In genomic region chr7:79345902-79346301, GRCm38 (mm10) we compare ENCODE assay signal across 9 mouse cellular contexts. TPM values are rescaled to one million over a fixed set of nuclear protein-coding genes. Genes with fewer than 3 reads are reported as not detected.
DNase-seq lines count a peak whose midpoint lies in the region; ATAC-seq and TF ChIP-seq lines count a peak whose summit lies in the region.
"Had no signal": no experiment of that assay in that cellular context is flagged by ENCODE, and none has a peak within 500 bp of the region (broad histone marks: within the 10 kb centered on the region; RNA-seq: fewer than 3 reads in every experiment).

No protein-coding gene starts in this region.

- no peak overlapping the region for H3K4me3 ChIP-seq in forebrain, embryonic 10.5 days
- no peak overlapping the region for H3K4me3 ChIP-seq in forebrain, embryonic 16.5 days (replicated peaks; ENCODE audit: low read length)
- H3K4me3 ChIP-seq in midbrain, embryonic 14.5 days (replicated peaks; ENCODE audit: low read depth, low read length): no peak overlapping the region
- H3K4me3 ChIP-seq in midbrain, embryonic 15.5 days: no peak overlapping the region
- no peak overlapping the region for H3K4me3 ChIP-seq in lung, adult 2 months (replicated peaks; ENCODE audit: extremely low read depth, low read depth, low read length)
- H3K4me3 ChIP-seq: hindbrain, embryonic 15.5 days had no signal

- no peak for ATAC-seq in forebrain, embryonic 16.5 days
- no peak for ATAC-seq in midbrain, embryonic 14.5 days (ENCODE audit: low FRiP score, low TSS enrichment)
- no peak for ATAC-seq in midbrain, embryonic 15.5 days (replicated peaks)

- peak; percentile 46 for DNase-seq in forebrain, embryonic 10.5 days (ENCODE audit: extremely low spot score, low spot score)
- DNase-seq in midbrain, embryonic 14.5 days: peak; percentile 65
- DNase-seq in adrenal gland, postnatal 36 days: peak; percentile 65 to 69
- peak; percentile 29 to 73 for DNase-seq in heart, postnatal 14 days
- DNase-seq in lung, adult 2 months: peak; percentile 62
- peak; percentile 59 for DNase-seq in splenic B cell, adult 2 months (ENCODE audit: low read depth, low spot score)

- peaks cover 61% of the 10 kb centered on the region for H3K36me3 ChIP-seq in forebrain, embryonic 10.5 days (replicated peaks)
- H3K36me3 ChIP-seq in forebrain, embryonic 16.5 days (ENCODE audit: control insufficient read depth, insufficient read depth): peaks cover 10% of the 10 kb centered on the region; the same call in 1 of the 2 replicates
- peaks cover 28% of the 10 kb centered on the region for H3K36me3 ChIP-seq in midbrain, embryonic 14.5 days (ENCODE audit: control insufficient read depth, insufficient read depth, low read length)
- H3K36me3 ChIP-seq in midbrain, embryonic 15.5 days (replicated peaks): peaks cover 12% of the 10 kb centered on the region
- peaks cover 3% of the 10 kb centered on the region; the same call in 1 of the 2 replicates for H3K36me3 ChIP-seq in splenic B cell, adult 2 months (ENCODE audit: control insufficient read depth, insufficient read depth, low read length, poor library complexity, severe bottlenecking)

- H3K9ac ChIP-seq in forebrain, embryonic 16.5 days (replicated peaks; ENCODE audit: low read depth, low read length): no peak overlapping the region
- no peak overlapping the region for H3K9ac ChIP-seq in midbrain, embryonic 14.5 days (replicated peaks; ENCODE audit: low read length)
- H3K9ac ChIP-seq in midbrain, embryonic 15.5 days: no peak overlapping the region
- H3K9ac ChIP-seq: hindbrain, embryonic 15.5 days had no signal

- no peak overlapping the region for H3K27ac ChIP-seq in forebrain, embryonic 10.5 days
- H3K27ac ChIP-seq in forebrain, embryonic 16.5 days (ENCODE audit: low read length): no peak overlapping the region
- no peak overlapping the region for H3K27ac ChIP-seq in midbrain, embryonic 14.5 days (replicated peaks; ENCODE audit: low read depth, low read length)
- H3K27ac ChIP-seq in midbrain, embryonic 15.5 days: no peak overlapping the region
- H3K27ac ChIP-seq: hindbrain, embryonic 15.5 days had no signal

- TF ChIP-seq POLR2A in lung, adult 2 months (IDR thresholded peaks at IDR 0.05; ENCODE audit: borderline replicate concordance, extremely low read depth, low read depth, low read length): no peak

- no peaks in the 10 kb centered on the region for H3K9me3 ChIP-seq in forebrain, embryonic 10.5 days
- H3K9me3 ChIP-seq in forebrain, embryonic 16.5 days (ENCODE audit: control insufficient read depth, low read length): no peaks in the 10 kb centered on the region
- no peaks in the 10 kb centered on the region for H3K9me3 ChIP-seq in midbrain, embryonic 14.5 days (ENCODE audit: control insufficient read depth, low read length)
- H3K9me3 ChIP-seq in midbrain, embryonic 15.5 days: no peaks in the 10 kb centered on the region
- H3K9me3 ChIP-seq: hindbrain, embryonic 15.5 days had no signal

- peaks cover 3% of the 10 kb centered on the region; the same call in 1 of the 2 replicates for H3K4me1 ChIP-seq in forebrain, embryonic 10.5 days
- H3K4me1 ChIP-seq in forebrain, embryonic 16.5 days (replicated peaks; ENCODE audit: control insufficient read depth, insufficient read depth, low read length): no peaks in the 10 kb centered on the region
- H3K4me1 ChIP-seq in midbrain, embryonic 14.5 days (ENCODE audit: control insufficient read depth, insufficient read depth, low read length): no peaks in the 10 kb centered on the region
- peaks cover 10% of the 10 kb centered on the region; the same call in 1 of the 2 replicates for H3K4me1 ChIP-seq in midbrain, embryonic 15.5 days
- H3K4me1 ChIP-seq in lung, adult 2 months (ENCODE audit: control insufficient read depth, insufficient read depth, low read length): no peaks in the 10 kb centered on the region

- intact Hi-C loops in heart, postnatal 14 days (cut with DNase I): loop anchor here (5.0 kb wide), 2 partner anchors 34 to 424 kb away; no protein-coding TSS in a partner anchor

- TF ChIP-seq CTCF in lung, adult 2 months (IDR thresholded peaks at IDR 0.05; ENCODE audit: insufficient read depth, low read length): peak; percentile 22; the same call in 1 of the 2 replicates

- 58% methylated on average over 4 of the region's 4 CpGs for WGBS in forebrain, embryonic 10.5 days
- WGBS in forebrain, embryonic 16.5 days: 47% methylated on average over 4 of the region's 4 CpGs
- 54% methylated on average over 4 of the region's 4 CpGs for WGBS in midbrain, embryonic 14.5 days
- 50% methylated on average over 4 of the region's 4 CpGs for WGBS in midbrain, embryonic 15.5 days
- WGBS in lung, adult 2 months: 46% methylated on average over 4 of the region's 4 CpGs

- no peak overlapping the region for H3K4me2 ChIP-seq in forebrain, embryonic 16.5 days (ENCODE audit: low read length)
- no peak overlapping the region for H3K4me2 ChIP-seq in midbrain, embryonic 14.5 days (ENCODE audit: low read length)
- no peak overlapping the region for H3K4me2 ChIP-seq in midbrain, embryonic 15.5 days
- H3K4me2 ChIP-seq: hindbrain, embryonic 15.5 days had no signal

- no peaks in the 10 kb centered on the region for H3K27me3 ChIP-seq in forebrain, embryonic 10.5 days (ENCODE audit: poor library complexity, severe bottlenecking)
- H3K27me3 ChIP-seq in forebrain, embryonic 16.5 days (replicated peaks; ENCODE audit: control insufficient read depth, insufficient read depth, low read length): no peaks in the 10 kb centered on the region
- no peaks in the 10 kb centered on the region for H3K27me3 ChIP-seq in midbrain, embryonic 14.5 days (ENCODE audit: control insufficient read depth, insufficient read depth, low read length)
- no peaks in the 10 kb centered on the region for H3K27me3 ChIP-seq in midbrain, embryonic 15.5 days (replicated peaks)
- no peaks in the 10 kb centered on the region for H3K27me3 ChIP-seq in splenic B cell, adult 2 months (ENCODE audit: control insufficient read depth, insufficient read depth, low read length, poor library complexity, severe bottlenecking)
- H3K27me3 ChIP-seq: hindbrain, embryonic 15.5 days had no signal

RNA-seq across cellular contexts. Expression of gene Rlbp1, which starts 40.9 kb away (rescaled TPM):
- polyA plus RNA-seq in forebrain, embryonic 10.5 days (2016; fragmentation: Nextera tagmentation; extraction: Ambion mirVana): 1.2 and 1.8 TPM in 2 replicates
- 71.6 and 94.9 TPM in 2 replicates for polyA plus RNA-seq in forebrain, embryonic 16.5 days (2015; fragmentation: Nextera tagmentation; extraction: Ambion mirVana)
- polyA plus RNA-seq in midbrain, embryonic 14.5 days (2014; fragmentation: Nextera tagmentation; extraction: Ambion mirVana): 9.2 TPM in 2 replicates
- polyA plus RNA-seq in midbrain, embryonic 15.5 days (2015; fragmentation: Nextera tagmentation; extraction: Ambion mirVana): 9.5 and 11.7 TPM in 2 replicates
- total RNA-seq in adrenal gland, postnatal 36 days (2021): not detected
- total RNA-seq in heart, postnatal 14 days (2021): not detected
- 0.48 and 0.52 TPM in 2 replicates for polyA plus RNA-seq in lung, adult 2 months (2012; rRNA removed)

RNA-seq across cellular contexts. Expression of gene Fanci, which starts 45.8 kb away (rescaled TPM):
- 24.4 and 25.5 TPM in 2 replicates for polyA plus RNA-seq in forebrain, embryonic 10.5 days (2016; fragmentation: Nextera tagmentation; extraction: Ambion mirVana)
- polyA plus RNA-seq in forebrain, embryonic 16.5 days (2015; fragmentation: Nextera tagmentation; extraction: Ambion mirVana): 6.6 and 6.9 TPM in 2 replicates
- 1.6 and 3.1 TPM in 2 replicates for polyA plus RNA-seq in midbrain, embryonic 14.5 days (2014; fragmentation: Nextera tagmentation; extraction: Ambion mirVana)
- 1.9 and 2.1 TPM in 2 replicates for polyA plus RNA-seq in midbrain, embryonic 15.5 days (2015; fragmentation: Nextera tagmentation; extraction: Ambion mirVana)
- under 1 TPM; 0.63 to 0.99 TPM for total RNA-seq in adrenal gland, postnatal 36 days (2021)
- total RNA-seq in heart, postnatal 14 days (2021): 1 to 10 TPM in 1 of 2 experiments, under 1 TPM in 1; 0.55 to 1.5 TPM
- polyA plus RNA-seq in lung, adult 2 months (2012; rRNA removed): 0.19 and 0.39 TPM in 2 replicates
